Mouse (Mus musculus): ENCODE results near the gene Sbno2.

DNA sequence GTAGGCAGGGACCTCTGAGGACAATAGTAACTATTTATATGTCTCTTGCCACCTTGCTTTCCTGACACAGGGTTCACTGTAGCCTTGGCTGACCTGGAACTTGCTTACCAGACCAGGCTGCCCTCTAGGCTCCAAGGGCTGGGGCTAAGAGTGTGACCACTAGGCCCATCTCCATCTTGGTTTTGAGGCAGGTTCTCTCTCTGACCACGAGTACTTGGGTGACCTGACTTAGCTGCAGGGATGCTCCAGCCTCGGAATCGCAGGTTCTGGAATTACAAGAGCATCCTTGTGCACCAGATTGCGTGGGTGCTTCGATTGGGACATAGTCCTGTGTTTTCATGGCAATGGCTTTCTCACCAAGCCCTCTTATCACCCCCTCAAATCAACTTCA, 53.0 kb downstream of the Sbno2 start:
- TF ChIP-seq CTCF (conservative IDR thresholded peaks at IDR 0.05; ENCODE audit: insufficient read depth, insufficient read length, low read depth, low read length) (no peak), POLR2A (IDR thresholded peaks at IDR 0.05; ENCODE audit: low read depth, low read length) (no peak)

Measured in kidney, adult 2 months (tissue).